Mouse (Mus musculus): ENCODE measurements around the gene Secisbp2l. TPM values are rescaled to one million over a fixed set of nuclear protein-coding genes. Genes with fewer than 3 reads are reported as not detected.

Gene Secisbp2l
- total RNA-seq, 1 experiment from 2014 or later = 73.1 TPM

GRCm38 (mm10) chr2:125783868-125784267, 1.2 kb upstream of the Secisbp2l start:
- DNase-seq = no peak

GRCm38 (mm10) chr2:125781978-125782718, 522 bp downstream of the Secisbp2l start:
- DNase-seq = no peak

GRCm38 (mm10) chr2:125781006-125781405, 1.7 kb downstream of the Secisbp2l start:
- no peak for DNase-seq

GRCm38 (mm10) chr2:125778380-125778779, 4.3 kb downstream of the Secisbp2l start:
- DNase-seq = no peak

GRCm38 (mm10) chr2:125777018-125777417, 5.7 kb downstream of the Secisbp2l start:
- DNase-seq = no peak

- no peak for DNase-seq
Measured at GRCm38 (mm10) chr2:125775661-125776060, 7.0 kb downstream of the Secisbp2l start.

- DNase-seq = no peak
Measured at GRCm38 (mm10) chr2:125774846-125775245, 7.8 kb downstream of the Secisbp2l start.

- peak; percentile 17 for DNase-seq
Measured at GRCm38 (mm10) chr2:125765029-125765428, 17.6 kb downstream of the Secisbp2l start.

GRCm38 (mm10) chr2:125764531-125764930, 18.1 kb downstream of the Secisbp2l start:
- no peak for DNase-seq

GRCm38 (mm10) chr2:125749330-125749729, 33.3 kb downstream of the Secisbp2l start:
- no peak for DNase-seq

- no peak for DNase-seq
Measured at GRCm38 (mm10) chr2:125739338-125739737, 43.3 kb downstream of the Secisbp2l start.

- no peak for DNase-seq
Measured at GRCm38 (mm10) chr2:125738718-125739117, 44.0 kb downstream of the Secisbp2l start.

GRCm38 (mm10) chr2:125736025-125736343, 46.7 kb downstream of the Secisbp2l start:
- no peak for DNase-seq

- DNase-seq = no peak
Measured at GRCm38 (mm10) chr2:125735333-125736024, 47.2 kb downstream of the Secisbp2l start.

GRCm38 (mm10) chr2:125734741-125735140, 47.9 kb downstream of the Secisbp2l start:
- no peak for DNase-seq

GRCm38 (mm10) chr2:125731763-125732560, 50.7 kb downstream of the Secisbp2l start:
- peak; percentile 97 for DNase-seq

- DNase-seq = no peak
Measured at GRCm38 (mm10) chr2:125724546-125725114, 58.0 kb downstream of the Secisbp2l start.

- peak; percentile 57 for DNase-seq
Measured at GRCm38 (mm10) chr2:125724086-125724430, 58.6 kb downstream of the Secisbp2l start, which contains the start of gene Shc4. Gene Shc4 (minus strand): TSS chr2:125724148.

- peak; percentile 68 for DNase-seq
Measured at GRCm38 (mm10) chr2:125723408-125724085, 59.1 kb downstream of the Secisbp2l start.

- DNase-seq = no peak
Measured at GRCm38 (mm10) chr2:125723086-125723407, 59.6 kb downstream of the Secisbp2l start.

- DNase-seq = no peak
Measured at GRCm38 (mm10) chr2:125716599-125716998, 66.1 kb downstream of the Secisbp2l start.

GRCm38 (mm10) chr2:125706510-125706921, 76.2 kb downstream of the Secisbp2l start:
- DNase-seq = no peak
